Mouse (Mus musculus) thymus, postnatal 10 days (tissue): ENCODE data around the gene Zkscan16.
A peak's percentile ranks its signal among the peaks of the same experiment; 100 is the strongest.

Experiments used
- DNase-seq, 2 experiments: peaks; one replicate each; pipeline ENCODE4 v3.0.0; 2021; ENCODE audit warnings: low spot score in 2 of 2

The Zkscan16 gene

GRCm38 (mm10) chr4:58943420-58944205 lies at the start of gene Zkscan16:
TSS of gene Zkscan16 (plus strand) at chr4:58943628.
- DNase-seq, result peak; percentile 43 to 55

DNA sequence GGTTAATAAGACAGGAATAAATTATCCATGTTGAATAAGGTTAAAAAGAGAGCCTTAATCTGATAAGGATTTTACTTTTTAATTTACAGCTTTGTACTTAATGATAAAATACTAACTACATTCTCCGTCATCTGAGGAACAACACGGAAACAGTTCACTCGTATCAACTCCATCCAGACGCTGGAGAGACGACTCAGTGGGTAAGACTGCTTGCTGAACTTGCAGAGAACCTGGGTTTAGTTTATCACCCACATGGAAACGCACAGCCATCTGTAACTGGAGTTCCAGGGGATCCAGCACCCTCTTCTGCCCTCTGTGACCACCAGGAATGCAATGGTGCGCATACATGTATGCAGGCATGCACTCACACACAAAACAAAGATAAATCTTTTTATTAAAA lies 49.0 kb upstream of the Zkscan16 start:
- no peak for DNase-seq

- DNase-seq, result no peak
These were observed 46.0 kb upstream of the Zkscan16 start for GRCm38 (mm10) chr4:58897436-58897835.

DNA sequence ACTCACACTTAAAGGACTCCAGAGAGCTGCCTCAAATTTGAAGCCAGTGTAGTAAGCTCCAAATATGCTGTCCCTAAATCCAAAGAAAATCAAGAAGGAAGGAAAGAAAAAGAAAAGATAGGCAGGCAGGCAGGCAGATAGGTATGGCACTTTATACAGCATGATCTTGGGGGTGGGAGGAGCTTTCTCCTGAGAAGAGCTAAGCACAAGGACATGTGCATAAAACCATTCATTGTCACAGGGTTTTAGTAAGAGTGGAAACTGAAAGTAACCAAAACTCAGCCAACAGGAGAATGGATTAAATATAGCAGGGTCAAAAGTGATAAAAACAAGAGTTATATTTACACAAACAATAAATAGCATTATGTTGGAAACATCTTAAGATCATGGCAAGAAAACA lies 45.1 kb upstream of the Zkscan16 start:
- no peak for DNase-seq

GRCm38 (mm10) chr4:58907453-58907852 lies 36.0 kb upstream of the Zkscan16 start:
- no peak for DNase-seq

DNA sequence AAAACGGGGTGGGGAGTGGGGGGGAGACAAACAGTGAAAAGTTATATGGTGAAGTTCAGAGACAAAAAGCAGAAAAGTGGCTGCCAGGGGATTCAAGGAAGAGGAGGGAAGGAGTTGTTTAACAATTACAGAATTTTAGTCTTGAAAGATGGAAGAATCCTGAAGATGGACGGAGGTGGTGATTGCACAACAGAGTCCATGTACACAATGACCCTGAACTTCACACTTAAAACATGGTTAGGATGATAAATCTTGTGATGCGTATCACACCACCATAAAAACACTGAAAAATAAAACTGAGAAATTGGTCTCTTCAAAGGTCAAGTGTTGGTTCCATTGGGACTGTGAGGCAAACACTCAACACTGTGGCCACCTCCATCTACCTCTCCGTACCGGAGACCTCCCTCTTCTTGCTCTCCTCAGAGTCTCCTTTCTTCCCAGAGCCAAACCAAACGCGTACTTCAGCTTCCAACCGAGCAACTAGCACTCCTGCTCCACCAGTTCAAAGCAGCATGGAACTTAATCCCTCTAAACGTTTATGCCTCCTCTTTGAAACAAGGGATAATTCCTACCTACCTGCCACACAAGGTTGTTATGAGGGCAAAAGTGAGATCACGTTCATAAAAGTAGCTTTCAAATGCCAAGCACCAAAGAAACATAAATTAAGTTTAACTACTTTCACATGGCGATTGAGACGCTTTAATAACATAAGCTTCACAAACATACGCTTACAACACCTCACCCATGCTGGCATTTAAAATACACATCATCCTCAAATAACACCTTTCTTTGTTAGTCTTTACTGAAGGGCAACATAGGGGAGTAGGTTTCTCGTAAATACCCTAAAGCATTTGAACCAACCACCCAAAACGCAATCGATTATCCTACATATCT lies 33.0 kb upstream of the Zkscan16 start:
- DNase-seq, result no peak

DNA sequence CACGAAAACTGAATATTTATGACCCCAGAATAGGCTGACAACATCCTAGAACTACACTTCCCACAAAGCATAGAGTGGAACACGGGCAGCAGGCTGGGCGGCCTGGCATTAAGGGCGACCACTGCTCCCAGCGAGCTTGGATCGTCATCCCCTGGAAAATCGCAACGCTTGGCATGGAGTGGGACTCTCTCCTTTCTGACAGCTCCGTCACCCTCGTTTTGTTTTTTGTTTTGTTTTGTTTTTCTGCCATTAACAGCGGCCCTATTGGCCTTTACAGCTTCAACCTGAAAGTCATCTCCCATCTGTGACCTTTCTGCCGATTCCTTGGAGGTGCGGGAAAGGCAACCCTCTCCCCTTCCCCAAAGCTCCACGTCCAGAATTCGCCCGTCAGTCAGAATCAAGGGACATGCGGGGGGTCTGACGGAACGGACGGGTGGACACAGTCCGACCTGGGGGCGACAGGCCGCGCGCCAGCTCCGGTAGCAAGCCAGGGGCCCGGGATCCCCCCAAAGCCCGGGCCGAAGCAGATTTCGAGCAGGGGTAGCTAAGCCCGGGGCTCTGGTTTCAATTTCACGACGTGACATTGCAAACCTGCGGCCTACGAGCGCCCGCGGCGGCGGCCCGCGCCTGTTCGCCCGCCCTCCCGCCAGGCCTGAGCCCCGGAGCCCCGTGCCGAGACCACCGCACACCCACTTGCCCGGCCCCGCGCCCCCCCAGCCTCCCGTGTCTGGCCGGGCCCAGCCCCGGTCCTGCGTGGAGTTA lies 32.2 kb upstream of the Zkscan16 start:
- peak; percentile 47 to 50 for DNase-seq

DNA sequence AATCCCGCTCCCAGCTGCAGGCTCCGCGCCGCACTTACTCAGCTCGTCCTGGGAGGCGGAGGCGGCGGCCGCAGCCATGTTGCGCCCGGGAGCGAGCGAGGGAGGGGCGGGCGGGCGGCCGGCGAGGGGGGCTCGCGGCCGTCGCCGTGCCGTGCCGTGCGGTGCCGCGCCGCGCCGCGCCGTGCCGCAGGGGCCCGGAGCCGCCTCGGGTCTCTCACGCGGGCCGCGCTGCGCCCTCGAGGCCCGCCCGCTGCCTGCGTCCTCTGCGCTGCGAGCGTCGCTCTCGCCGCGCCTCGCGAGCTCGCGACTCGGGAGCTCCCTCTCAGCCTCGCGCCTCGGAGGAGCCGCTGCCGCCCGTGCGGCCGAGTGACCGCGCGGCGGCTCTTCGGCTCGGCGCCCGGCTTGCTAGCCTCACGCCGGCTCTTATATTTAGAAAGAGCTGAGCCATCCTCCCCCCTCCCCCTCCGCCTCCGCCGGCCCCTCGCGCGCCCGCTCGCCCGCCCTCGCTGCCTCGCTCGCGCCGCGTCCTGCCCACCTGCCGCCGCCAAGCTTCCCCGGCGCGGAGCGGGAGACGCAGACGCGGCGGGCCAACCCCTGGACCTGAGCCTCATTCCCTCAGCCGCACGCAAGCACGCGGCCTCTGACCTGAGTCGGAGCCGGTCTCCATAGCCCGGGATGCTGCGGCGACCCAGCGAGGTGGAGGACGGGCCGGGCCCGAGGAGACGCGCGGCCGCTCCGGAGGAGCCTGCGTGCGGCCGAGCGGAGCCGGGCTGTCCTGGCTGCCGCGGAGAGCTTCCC lies 31.4 kb upstream of the Zkscan16 start:
- DNase-seq, result peak; percentile 40 to 53

- peak; percentile 63 to 71 for DNase-seq
These were observed 30.6 kb upstream of the Zkscan16 start, which contains the start of gene Ecpas for GRCm38 (mm10) chr4:58912629-58913335. TSS of gene Ecpas (minus strand) at chr4:58912749.

- DNase-seq, result no peak
These were observed 29.9 kb upstream of the Zkscan16 start for GRCm38 (mm10) chr4:58913336-58914026.

- DNase-seq, result no peak
These were observed 28.2 kb upstream of the Zkscan16 start for GRCm38 (mm10) chr4:58915081-58915826.

GRCm38 (mm10) chr4:58923933-58924332 lies 19.5 kb upstream of the Zkscan16 start:
- no peak for DNase-seq

DNA sequence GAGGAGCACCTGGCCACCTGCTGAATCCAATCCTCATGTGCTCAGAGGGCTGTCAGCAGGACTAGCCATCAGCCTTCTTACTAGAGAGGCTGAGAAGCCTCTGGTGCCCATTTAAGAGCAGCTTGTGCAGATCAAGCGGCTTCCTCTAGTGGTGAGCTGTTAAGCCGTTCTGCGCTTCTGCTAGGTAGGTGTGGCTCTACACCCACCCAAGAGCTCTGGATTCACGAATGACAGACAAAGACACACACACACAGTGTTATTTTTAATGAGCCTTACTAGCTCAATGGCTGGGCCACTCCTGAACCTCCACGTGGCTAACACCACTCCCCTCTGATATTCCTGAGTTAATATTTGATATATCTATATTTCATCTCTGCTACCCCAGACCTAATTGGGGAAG lies 17.8 kb upstream of the Zkscan16 start:
- DNase-seq, result no peak

GRCm38 (mm10) chr4:58926120-58926519 lies 17.3 kb upstream of the Zkscan16 start:
- DNase-seq, result no peak

DNA sequence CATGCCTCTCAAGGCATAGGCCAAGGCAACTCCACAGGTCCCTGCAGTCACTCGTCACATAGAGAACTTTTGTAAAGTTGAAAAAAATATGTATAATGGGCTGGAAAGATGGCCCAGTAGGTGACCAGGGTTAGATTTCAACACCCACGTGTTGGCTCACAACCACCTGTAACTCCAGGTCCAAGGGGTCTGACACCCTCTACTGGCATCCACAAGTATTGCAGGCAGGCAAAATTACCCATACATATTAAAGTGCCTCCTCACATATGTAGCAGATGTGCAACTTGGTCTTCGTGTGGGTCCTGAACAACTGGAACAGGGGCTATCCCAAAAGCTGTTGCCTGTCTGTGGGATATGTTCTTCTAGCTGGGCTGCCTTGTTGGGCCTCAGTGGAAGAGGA lies 15.8 kb upstream of the Zkscan16 start:
- DNase-seq, result no peak

GRCm38 (mm10) chr4:58932541-58932940 lies 10.9 kb upstream of the Zkscan16 start:
- no peak for DNase-seq

DNA sequence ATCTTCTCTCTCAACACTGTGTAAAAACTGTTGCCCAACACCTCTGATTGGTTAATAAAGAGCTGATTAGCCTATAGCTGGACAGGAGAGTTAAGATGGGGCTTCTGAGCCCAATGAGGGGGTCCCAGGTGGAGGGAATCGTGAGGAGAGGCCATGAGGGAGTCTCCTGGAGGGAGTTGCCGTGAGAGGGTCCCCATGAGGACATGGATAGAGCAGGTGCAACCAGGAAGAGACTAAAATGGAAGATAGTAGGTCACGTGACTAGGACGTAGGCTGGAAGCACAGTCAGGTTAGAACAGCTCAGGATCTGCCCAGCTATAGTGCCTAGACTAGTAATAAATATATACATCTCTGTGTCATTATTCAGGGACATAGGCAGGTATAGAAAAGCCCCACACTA lies 9.1 kb upstream of the Zkscan16 start:
- DNase-seq, result no peak

DNA sequence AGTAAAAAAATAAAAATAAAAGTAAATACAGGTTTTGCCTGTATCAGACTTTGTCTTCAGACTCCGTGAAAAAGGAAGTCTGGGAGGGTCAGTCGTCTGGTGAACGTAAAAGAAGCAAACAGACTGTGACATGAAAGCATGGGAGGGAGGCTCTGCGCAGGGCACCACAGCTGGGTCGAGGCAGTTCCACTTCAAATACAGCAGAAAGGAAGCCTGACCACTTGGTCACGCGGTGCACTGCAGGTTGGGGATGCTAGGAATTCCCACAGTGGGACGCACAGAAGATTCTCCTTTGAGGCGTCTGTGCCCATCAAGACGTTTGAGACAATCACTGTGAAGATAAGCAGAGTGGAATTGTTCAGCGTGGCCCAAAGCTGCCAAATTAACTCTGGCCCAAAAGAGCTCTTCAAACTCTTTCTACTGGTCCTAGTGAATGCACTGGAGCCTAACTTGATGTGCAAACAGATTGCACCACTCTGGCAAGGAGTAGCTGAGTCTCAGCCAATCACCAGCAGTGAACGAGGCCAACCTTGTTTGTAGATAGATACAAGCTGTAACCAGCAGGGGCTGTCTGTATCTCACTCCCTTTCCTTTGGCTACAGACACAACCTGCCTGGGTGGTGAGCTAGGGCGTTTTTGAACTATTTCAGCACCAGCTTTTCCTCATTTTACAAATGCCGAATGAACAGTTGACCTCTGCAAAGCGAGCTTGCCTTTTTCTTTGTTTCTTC lies 8.5 kb upstream of the Zkscan16 start:
- DNase-seq, result peak; percentile 10 to 49
